Mouse (Mus musculus): Measurements from ENCODE around the gene Wdr63. TPM values are rescaled to one million over a fixed set of nuclear protein-coding genes. Genes with fewer than 3 reads are reported as not detected.
"Not testable (repeated sequence)": the region's sequence is repeated elsewhere in the genome, so short reads cannot be mapped to it uniquely, and the experiment has no call there.

Gene Wdr63
- total RNA-seq, 2 experiments from 2014 or later = not detected

- ATAC-seq (replicated peaks; ENCODE audit: poor library complexity, severe bottlenecking) = no peak
These were observed 91.0 kb downstream of the Wdr63 start for GRCm38 (mm10) chr3:146016979-146017378.

GRCm38 (mm10) chr3:146014321-146014720 is 93.6 kb downstream of the Wdr63 start:
- no peak for ATAC-seq (replicated peaks; ENCODE audit: poor library complexity, severe bottlenecking)

GRCm38 (mm10) chr3:146013490-146013889 is 94.4 kb downstream of the Wdr63 start:
- no peak for ATAC-seq (replicated peaks; ENCODE audit: poor library complexity, severe bottlenecking)

GRCm38 (mm10) chr3:146011544-146012218 is 96.2 kb downstream of the Wdr63 start:
- no peak for ATAC-seq (replicated peaks; ENCODE audit: poor library complexity, severe bottlenecking)

GRCm38 (mm10) chr3:146010751-146011150 is 97.2 kb downstream of the Wdr63 start:
- no peak for ATAC-seq (replicated peaks; ENCODE audit: poor library complexity, severe bottlenecking)

GRCm38 (mm10) chr3:146009859-146010645 is 97.9 kb downstream of the Wdr63 start:
- no peak for ATAC-seq (replicated peaks; ENCODE audit: poor library complexity, severe bottlenecking)

- no peak for ATAC-seq (replicated peaks; ENCODE audit: poor library complexity, severe bottlenecking)
These were observed 100.1 kb downstream of the Wdr63 start for GRCm38 (mm10) chr3:146007872-146008271.

GRCm38 (mm10) chr3:146004347-146005051 is 103.4 kb downstream of the Wdr63 start:
- no peak for ATAC-seq (replicated peaks; ENCODE audit: poor library complexity, severe bottlenecking)

GRCm38 (mm10) chr3:145996539-145996938 is 111.4 kb downstream of the Wdr63 start:
- ATAC-seq (replicated peaks; ENCODE audit: poor library complexity, severe bottlenecking) = not testable (repeated sequence)

- no peak for ATAC-seq (replicated peaks; ENCODE audit: poor library complexity, severe bottlenecking)
These were observed 112.4 kb downstream of the Wdr63 start for GRCm38 (mm10) chr3:145995489-145995888.

GRCm38 (mm10) chr3:145993481-145994201 is 114.3 kb downstream of the Wdr63 start:
- ATAC-seq (replicated peaks; ENCODE audit: poor library complexity, severe bottlenecking) = peak; percentile 89

- ATAC-seq (replicated peaks; ENCODE audit: poor library complexity, severe bottlenecking) = no peak
These were observed 115.1 kb downstream of the Wdr63 start for GRCm38 (mm10) chr3:145992796-145993195.

- no peak for ATAC-seq (replicated peaks; ENCODE audit: poor library complexity, severe bottlenecking)
These were observed 115.8 kb downstream of the Wdr63 start for GRCm38 (mm10) chr3:145991976-145992730.

- ATAC-seq (replicated peaks; ENCODE audit: poor library complexity, severe bottlenecking) = no peak
These were observed 116.8 kb downstream of the Wdr63 start for GRCm38 (mm10) chr3:145991130-145991529.

Other genes with a start within 250 kb of the Wdr63 start
- 23.8 and 47.4 TPM in 2 replicates for gene Bcl10, start 185.3 kb downstream of the Wdr63 start, total RNA-seq (2014; fragmentation: Nextera tagmentation)
- gene Bcl10, start 185.3 kb downstream of the Wdr63 start, total RNA-seq (2017) = 37.1 and 48.8 TPM in 2 replicates
- gene 2410004B18Rik, start 170.1 kb downstream of the Wdr63 start, total RNA-seq (2014; fragmentation: Nextera tagmentation) = 9.7 and 16.0 TPM in 2 replicates
- gene 2410004B18Rik, start 170.1 kb downstream of the Wdr63 start, total RNA-seq (2017) = 15.9 and 18.6 TPM in 2 replicates
- gene Syde2, start 120.3 kb downstream of the Wdr63 start, total RNA-seq (2014; fragmentation: Nextera tagmentation) = 2.3 and 5.3 TPM in 2 replicates
- 2.7 and 3.6 TPM in 2 replicates for gene Syde2, start 120.3 kb downstream of the Wdr63 start, total RNA-seq (2017)
- gene Mcoln3, start 9.3 kb upstream of the Wdr63 start, total RNA-seq (2014; fragmentation: Nextera tagmentation) = not detected in 2 replicates
- gene Mcoln3, start 9.3 kb upstream of the Wdr63 start, total RNA-seq (2017) = not detected in 2 replicates
- 0.75 TPM in 1 of 2 replicates, not detected in the other for gene Mcoln2, start 41.7 kb upstream of the Wdr63 start, total RNA-seq (2014; fragmentation: Nextera tagmentation)
- gene Mcoln2, start 41.7 kb upstream of the Wdr63 start, total RNA-seq (2017) = 0.52 and 4.1 TPM in 2 replicates
- gene Lpar3, start 112.8 kb upstream of the Wdr63 start, total RNA-seq (2014; fragmentation: Nextera tagmentation) = not detected in 2 replicates
- gene Lpar3, start 112.8 kb upstream of the Wdr63 start, total RNA-seq (2017) = not detected in 2 replicates

Measured in granulocyte monocyte progenitor cell, adult 5-6 weeks (primary cell).